Mouse (Mus musculus): ENCODE results near the gene Gm8374.
"Not testable (repeated sequence)": the region's sequence is repeated elsewhere in the genome, so short reads cannot be mapped to it uniquely, and the experiment has no call there.

Gene Gm8374

DNA sequence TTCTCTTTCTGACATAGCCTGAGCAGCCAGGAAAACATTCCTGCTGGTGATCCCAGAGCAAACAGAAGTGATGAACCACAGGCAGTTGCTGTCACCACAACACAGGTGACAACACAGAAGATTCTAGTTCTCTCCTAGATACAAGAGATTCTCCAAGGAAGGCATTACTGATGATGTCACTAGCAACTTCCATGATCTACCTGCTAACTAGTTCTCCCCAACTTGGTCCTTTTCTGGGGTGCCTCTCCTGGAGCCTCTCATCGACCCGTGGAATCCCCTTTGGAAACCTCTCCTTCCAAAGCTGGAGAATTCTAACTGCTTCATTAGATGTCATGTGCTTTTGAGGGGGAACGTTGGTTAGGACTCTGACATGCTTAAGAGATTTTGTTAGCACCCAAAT is at the start of gene Gm8374:
Gm8374 (minus strand) TSS at position 101 of the 400 bp plus-strand sequence.
- not testable (repeated sequence) for DNase-seq (ENCODE audit: low read depth, low spot score)

DNA sequence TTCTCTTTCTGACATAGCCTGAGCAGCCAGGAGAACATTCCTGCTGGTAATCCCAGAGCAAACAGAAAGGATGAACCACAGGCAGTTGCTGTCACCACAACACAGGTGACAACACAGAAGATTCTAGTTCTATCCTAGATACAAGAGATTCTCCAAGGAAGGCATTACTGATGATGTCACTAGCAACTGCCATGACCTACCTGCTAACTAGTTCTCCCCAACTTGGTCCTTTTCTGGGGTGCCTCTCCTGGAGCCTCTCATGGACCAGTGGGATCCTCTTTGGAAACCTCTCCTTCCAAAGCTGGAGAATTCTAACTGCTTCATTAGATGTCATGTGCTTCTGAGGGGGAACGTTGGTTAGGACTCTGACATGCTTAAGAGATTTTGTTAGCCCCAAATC is 32.6 kb downstream of the Gm8374 start, which contains the start of gene Gm5797:
Gm5797 (minus strand) TSS at position 101 of the 400 bp plus-strand sequence.
- not testable (repeated sequence) for DNase-seq (ENCODE audit: low read depth, low spot score)

DNA sequence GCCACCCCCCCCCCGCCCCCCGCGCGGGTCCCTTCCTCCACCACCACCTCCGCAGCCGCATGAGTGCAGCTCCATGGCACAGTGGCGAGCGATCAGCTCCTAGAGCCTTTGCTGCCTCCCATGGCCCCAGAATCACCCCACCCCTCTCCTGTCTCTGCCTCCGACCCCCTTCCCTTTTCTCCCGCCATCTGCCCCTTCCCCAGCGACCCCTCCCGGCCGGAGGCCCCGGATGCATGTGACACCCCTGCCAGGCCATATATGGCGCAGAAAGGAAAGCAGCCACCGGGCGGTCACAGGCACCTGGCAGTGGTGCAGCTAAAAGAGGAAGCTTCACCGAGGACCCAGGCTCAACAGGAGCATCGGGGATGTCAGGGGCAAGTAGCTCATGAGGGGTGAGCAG is 49.8 kb downstream of the Gm8374 start:
- not testable (repeated sequence) for DNase-seq (ENCODE audit: low read depth, low spot score)

DNA sequence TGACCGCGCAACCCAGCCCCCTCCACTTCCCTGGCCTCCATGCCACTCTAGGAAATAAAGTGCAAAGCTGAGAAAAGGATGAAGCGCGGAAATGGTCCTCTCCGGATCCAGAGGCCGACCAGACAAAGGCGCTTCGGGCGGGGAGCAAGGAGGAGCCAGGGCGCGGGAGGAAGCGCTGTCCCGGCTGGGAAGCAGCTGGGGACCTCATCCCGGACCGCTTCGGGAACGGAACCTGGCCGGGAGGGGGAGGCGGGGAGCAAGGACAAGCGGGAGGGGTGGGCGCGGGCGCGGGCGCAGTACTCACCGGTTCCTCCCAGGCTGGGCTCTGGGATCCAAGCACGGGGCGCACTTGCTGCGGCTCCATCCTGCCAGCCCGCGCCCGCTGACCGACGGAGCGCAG is 50.3 kb downstream of the Gm8374 start, which contains the start of gene Gm3739:
Gm3739 (minus strand) TSS at position 389 of the 400 bp plus-strand sequence.
- not testable (repeated sequence) for DNase-seq (ENCODE audit: low read depth, low spot score)

Data from 3T3-L1 (cell line).